Mouse (Mus musculus) neural tube, embryonic 12.5 days (tissue): ENCODE data around the gene Cradd. TPM values are rescaled to one million over a fixed set of nuclear protein-coding genes. Genes with fewer than 3 reads are reported as not detected.

Source experiments
- ATAC-seq: fragments of 200-750 bp; cut with Nextera tagmentation; 2 replicates; pipeline ENCODE4 v1.8.0; 2017; ENCODE audit warnings: low read depth, mild to moderate bottlenecking, moderate TSS enrichment, moderate library complexity; ENCODE audit not compliant: low FRiP score
- H3K27ac ChIP-seq: fragments of 300-500 bp; sonication (generic); 2 replicates; pipeline ENCODE4 v1.5.1; 2016
- H3K27me3 ChIP-seq: fragments of 300-500 bp; sonication (generic); replicated peaks from 2 replicates; pipeline ENCODE4 v1.6.1; 2016; ENCODE audit warnings: mild to moderate bottlenecking
- H3K36me3 ChIP-seq: fragments of 300-500 bp; sonication (generic); 2 replicates; pipeline ENCODE4 v1.6.1; 2016; ENCODE audit warnings: mild to moderate bottlenecking
- H3K4me1 ChIP-seq: fragments of 300-500 bp; sonication (generic); 2 replicates; pipeline ENCODE4 v1.6.1; 2016
- H3K4me2 ChIP-seq: fragments of 300-500 bp; sonication (generic); replicated peaks from 2 replicates; pipeline ENCODE4 v1.6.1; 2016; ENCODE audit warnings: mild to moderate bottlenecking
- H3K4me3 ChIP-seq: fragments of 300-500 bp; sonication (generic); 2 replicates; pipeline ENCODE4 v1.5.1; 2016
- H3K9ac ChIP-seq: fragments of 300-500 bp; sonication (generic); 2 replicates; pipeline ENCODE4 v1.6.1; 2016; ENCODE audit warnings: mild to moderate bottlenecking
- H3K9me3 ChIP-seq: fragments of 300-500 bp; sonication (generic); 2 replicates; pipeline ENCODE4 v1.6.1; 2016; ENCODE audit warnings: mild to moderate bottlenecking
- WGBS: fragments of 180-500 bp; shearing (Covaris S2); methylation state at CpG from one replicate; pipeline ENCODE4 v1.1.7; 2016; 5-methylcytosine and 5-hydroxymethylcytosine counted together
- polyA plus RNA-seq: library from polyadenylated mRNA; unstranded; fragments of >200 nt; fragmentation: Nextera tagmentation; extraction: Ambion mirVana; gene quantifications from 2 replicates; pipeline ENCODE4 v1.2.1, GENCODE M21; 2016

Cradd gene
- polyA plus RNA-seq, 1 experiment from 2014 or later: 14.4 TPM

DNA sequence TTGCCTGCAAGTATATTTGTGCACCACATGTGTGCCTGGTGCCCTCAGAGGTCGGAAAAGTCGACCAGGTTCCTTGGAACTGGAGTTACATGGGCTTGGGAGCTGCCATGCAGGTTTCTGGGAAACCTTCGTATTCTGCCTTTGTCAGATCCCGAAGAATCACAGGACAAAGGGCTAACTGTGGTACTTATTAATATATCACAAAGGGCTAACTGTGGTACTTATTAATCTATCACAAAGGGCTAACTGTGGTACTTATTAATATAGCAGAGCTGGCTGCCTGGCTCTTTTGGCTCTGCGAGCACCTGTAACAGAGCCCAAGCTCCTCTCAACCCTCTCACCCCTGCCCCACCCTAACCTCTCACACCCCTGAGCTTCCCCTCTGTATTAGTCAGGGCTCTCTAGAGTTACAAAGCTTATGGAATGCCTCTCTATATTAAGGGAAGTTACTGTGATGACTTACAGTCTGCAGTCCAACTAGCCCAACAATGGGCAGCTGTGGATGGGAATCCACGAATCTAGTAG, 42.4 kb downstream of the Cradd start:
- no peaks in the 10 kb centered on the region for H3K27me3 ChIP-seq
- H3K4me3 ChIP-seq: no peak overlapping the region
- H3K36me3 ChIP-seq: no peaks in the 10 kb centered on the region
- H3K4me2 ChIP-seq: no peak overlapping the region
- ATAC-seq: no peak
- H3K4me1 ChIP-seq: no peaks in the 10 kb centered on the region
- H3K9ac ChIP-seq: no peak overlapping the region
- WGBS: 84% methylated on average over 6 of the region's 6 CpGs
- no peak overlapping the region for H3K27ac ChIP-seq
- H3K9me3 ChIP-seq: no peaks in the 10 kb centered on the region

DNA sequence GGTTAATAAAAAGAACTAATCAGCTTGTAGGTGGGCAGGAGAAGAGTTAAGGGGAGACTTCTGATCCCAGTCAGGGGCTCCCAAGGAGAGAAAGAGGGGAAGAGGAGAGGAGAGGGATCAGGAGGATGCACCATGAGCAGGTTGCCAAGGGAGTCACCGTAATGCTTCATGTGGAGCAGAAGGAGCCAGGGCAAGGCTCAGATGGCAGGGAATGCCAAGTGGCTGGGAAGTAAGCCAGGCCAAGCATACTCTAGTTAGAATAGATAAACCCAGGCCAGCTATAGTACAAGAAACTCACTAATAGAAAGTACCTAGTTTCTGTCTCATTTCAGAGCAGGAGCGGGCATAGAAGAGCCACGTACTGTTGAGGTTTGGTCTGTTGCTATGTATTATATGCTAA, 43.6 kb downstream of the Cradd start:
- Histone ChIP-seq H3K9me3 (no peaks in the 10 kb centered on the region), H3K4me2 (no peak overlapping the region), H3K27me3 (no peaks in the 10 kb centered on the region), H3K4me1 (no peaks in the 10 kb centered on the region), H3K36me3 (no peaks in the 10 kb centered on the region), H3K4me3 (no peak overlapping the region), H3K27ac (no peak overlapping the region), H3K9ac (no peak overlapping the region)
- no peak for ATAC-seq
- 98% methylated on average over 3 of the region's 3 CpGs for WGBS

DNA sequence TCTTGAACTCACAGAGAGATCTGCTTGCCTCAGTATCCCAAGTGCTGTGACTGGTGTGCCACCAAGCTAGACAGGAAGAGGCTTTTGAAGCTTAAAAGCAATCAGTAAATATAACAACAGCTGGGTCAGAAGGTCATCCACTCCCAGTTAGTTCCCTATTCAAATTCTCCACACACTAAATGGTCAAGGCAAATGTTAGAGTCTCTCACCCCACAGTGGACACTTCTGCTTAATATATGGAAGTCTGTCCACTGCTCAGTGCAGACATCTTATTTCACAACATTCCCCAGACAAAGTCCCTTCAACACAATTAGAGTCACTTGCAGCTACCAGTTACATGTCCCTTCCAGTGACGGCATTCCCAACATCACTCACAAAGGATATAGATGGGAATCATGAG, 44.5 kb downstream of the Cradd start:
- Histone ChIP-seq H3K36me3 (no peaks in the 10 kb centered on the region), H3K9me3 (no peaks in the 10 kb centered on the region), H3K27me3 (no peaks in the 10 kb centered on the region), H3K4me1 (no peaks in the 10 kb centered on the region), H3K9ac (no peak overlapping the region), H3K27ac (no peak overlapping the region), H3K4me2 (no peak overlapping the region), H3K4me3 (no peak overlapping the region)
- ATAC-seq: no peak
- WGBS: 84% methylated on average over 1 of the region's 1 CpGs

DNA sequence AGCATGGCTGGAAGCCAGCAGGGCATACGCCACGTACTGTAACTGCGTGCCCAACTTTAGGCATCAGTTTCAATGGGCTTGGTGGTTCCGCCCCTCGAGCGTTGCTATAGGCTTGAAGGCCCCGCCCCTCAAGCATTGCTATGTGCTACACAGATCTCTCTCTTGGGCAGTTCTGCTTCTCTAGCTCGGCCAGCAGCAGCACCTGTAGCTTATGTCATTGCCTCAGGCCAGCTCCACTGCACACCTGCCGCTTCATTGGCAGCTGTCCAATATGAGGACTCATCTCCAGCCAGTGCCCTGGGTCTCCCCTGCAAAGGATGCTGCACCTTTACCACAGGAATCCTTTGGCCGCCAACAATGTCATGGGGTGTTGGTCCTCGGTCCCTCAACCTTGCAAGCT, 45.8 kb downstream of the Cradd start:
- H3K9me3 ChIP-seq: no peaks in the 10 kb centered on the region
- H3K4me1 ChIP-seq: no peaks in the 10 kb centered on the region
- H3K36me3 ChIP-seq: no peaks in the 10 kb centered on the region
- H3K4me3 ChIP-seq: no peak overlapping the region
- ATAC-seq: no peak
- H3K9ac ChIP-seq: no peak overlapping the region
- H3K4me2 ChIP-seq: no peak overlapping the region
- H3K27ac ChIP-seq: no peak overlapping the region
- WGBS: 88% methylated on average over 11 of the region's 11 CpGs
- H3K27me3 ChIP-seq: no peaks in the 10 kb centered on the region

DNA sequence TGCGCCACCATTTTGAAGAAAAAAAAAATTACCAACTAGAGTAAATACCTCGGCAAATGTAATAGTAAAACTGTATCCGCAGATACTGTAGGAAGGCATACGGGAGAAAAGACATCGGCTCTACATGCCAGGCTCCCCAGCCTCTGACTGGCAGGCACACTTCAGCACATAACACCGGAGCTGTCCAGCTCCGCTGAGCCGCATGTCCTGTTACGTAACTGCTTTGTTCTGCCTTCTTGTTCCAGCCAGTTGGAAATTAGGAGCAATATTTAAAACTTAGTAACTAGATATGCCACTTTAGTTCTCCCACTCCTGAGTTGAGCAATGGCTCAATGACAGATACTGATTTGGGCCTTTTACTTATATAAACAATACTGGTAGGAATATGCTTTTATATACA, 48.4 kb downstream of the Cradd start:
- Histone ChIP-seq H3K4me3 (no peak overlapping the region), H3K4me2 (no peak overlapping the region), H3K9ac (no peak overlapping the region), H3K27me3 (no peaks in the 10 kb centered on the region), H3K36me3 (no peaks in the 10 kb centered on the region), H3K27ac (no peak overlapping the region), H3K4me1 (no peaks in the 10 kb centered on the region), H3K9me3 (peaks cover 4% of the 10 kb centered on the region; the same call in 1 of the 2 replicates)
- ATAC-seq: no peak
- 95% methylated on average over 9 of the region's 9 CpGs for WGBS

DNA sequence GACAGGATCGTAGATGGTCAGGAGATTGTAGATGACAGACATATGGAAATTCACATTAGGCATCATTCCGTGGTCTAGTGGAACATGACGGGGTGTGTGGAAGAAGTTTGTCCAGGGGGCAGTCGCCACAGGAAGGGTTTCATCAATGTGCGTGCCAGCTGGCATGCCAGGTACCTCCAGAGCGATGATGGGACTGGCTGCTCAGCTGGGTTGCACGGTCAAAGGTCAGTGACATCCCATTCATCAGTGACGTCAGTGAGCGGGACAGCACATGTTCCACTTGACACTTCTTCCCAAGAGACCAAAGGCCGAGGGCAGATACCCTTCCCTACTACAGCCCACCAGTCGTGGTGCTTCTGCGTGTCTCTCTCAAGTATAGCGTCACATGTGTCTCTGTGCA, 50.7 kb downstream of the Cradd start:
- Histone ChIP-seq H3K27ac (no peak overlapping the region), H3K9ac (no peak overlapping the region), H3K9me3 (peaks cover 4% of the 10 kb centered on the region; the same call in 1 of the 2 replicates), H3K4me2 (no peak overlapping the region), H3K4me1 (no peaks in the 10 kb centered on the region), H3K4me3 (no peak overlapping the region), H3K27me3 (no peaks in the 10 kb centered on the region), H3K36me3 (no peaks in the 10 kb centered on the region)
- no peak for ATAC-seq
- 78% methylated on average over 13 of the region's 13 CpGs for WGBS

DNA sequence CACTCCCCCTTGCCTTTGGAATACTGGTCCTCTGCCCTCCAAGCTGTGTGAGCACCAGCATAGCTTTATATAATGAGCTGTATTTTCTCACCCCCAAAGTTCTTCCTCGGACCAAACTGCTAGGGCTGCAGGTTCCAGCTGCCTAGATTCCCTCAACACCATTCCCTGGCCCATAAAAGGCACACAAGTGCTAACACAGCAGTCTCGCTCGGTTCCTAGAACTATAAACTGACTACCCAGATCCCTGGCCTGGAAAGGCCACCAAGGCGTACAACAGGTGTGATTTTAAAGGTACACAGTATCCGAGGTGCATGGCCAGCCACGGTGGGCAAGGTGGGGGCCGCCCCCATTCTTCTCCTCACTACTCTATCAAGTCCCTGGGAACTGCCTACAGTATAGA, 54.8 kb downstream of the Cradd start:
- H3K4me2 ChIP-seq: no peak overlapping the region
- H3K9ac ChIP-seq: no peak overlapping the region
- peaks cover 16% of the 10 kb centered on the region for H3K4me1 ChIP-seq
- 81% methylated on average over 7 of the region's 7 CpGs for WGBS
- no peak for ATAC-seq
- peaks cover 4% of the 10 kb centered on the region; the same call in 1 of the 2 replicates for H3K9me3 ChIP-seq
- no peaks in the 10 kb centered on the region for H3K36me3 ChIP-seq
- H3K27me3 ChIP-seq: peaks cover 13% of the 10 kb centered on the region; the same call in 1 of the 2 replicates
- H3K27ac ChIP-seq: no peak overlapping the region
- no peak overlapping the region for H3K4me3 ChIP-seq

DNA sequence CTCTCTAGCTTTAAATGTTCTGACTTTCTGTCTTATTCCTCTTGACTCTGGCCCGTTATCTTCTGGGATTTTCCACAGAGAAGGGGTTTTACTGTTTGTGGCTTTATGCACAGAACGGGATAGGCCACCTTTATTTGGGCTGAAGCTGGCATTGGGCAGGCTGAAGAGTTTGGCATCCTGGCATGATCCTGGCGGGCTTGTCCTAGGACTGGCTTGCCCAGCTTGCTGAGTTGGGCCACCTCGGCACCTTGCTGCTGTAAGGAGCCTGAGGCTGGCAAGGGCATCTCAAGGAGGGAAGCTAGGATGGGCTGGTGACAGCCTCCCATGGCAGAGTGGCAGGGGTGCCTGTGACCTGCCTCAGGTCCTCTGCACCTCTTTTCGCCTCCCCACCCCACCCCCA, 55.6 kb downstream of the Cradd start:
- H3K27me3 ChIP-seq: peaks cover 17% of the 10 kb centered on the region; the same call in 1 of the 2 replicates
- H3K4me1 ChIP-seq: peaks cover 16% of the 10 kb centered on the region
- H3K27ac ChIP-seq: no peak overlapping the region
- 87% methylated on average over 5 of the region's 5 CpGs for WGBS
- no peak for ATAC-seq
- no peak overlapping the region for H3K9ac ChIP-seq
- H3K4me2 ChIP-seq: no peak overlapping the region
- no peak overlapping the region for H3K4me3 ChIP-seq
- peaks cover 4% of the 10 kb centered on the region; the same call in 1 of the 2 replicates for H3K9me3 ChIP-seq
- H3K36me3 ChIP-seq: no peaks in the 10 kb centered on the region

DNA sequence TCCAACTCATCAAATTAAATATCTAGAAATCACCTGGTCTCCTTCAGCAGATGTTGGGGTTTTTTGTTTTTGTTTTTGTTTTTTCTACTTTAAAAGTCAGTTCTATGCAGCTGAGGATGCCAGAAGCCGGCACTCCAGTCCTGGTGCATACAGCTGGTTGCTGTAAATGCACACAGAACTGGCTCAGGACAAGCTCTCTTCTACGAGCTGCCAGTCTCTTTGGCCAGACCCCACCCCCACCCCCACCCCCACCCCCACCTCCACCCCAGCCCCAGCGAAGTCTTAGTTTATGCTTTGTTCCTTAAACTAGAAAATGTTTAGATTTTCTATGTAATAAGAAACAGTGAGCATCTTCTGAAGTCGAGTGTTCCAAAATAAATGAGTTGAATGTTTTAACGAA, 57.0 kb downstream of the Cradd start:
- Histone ChIP-seq H3K4me3 (no peak overlapping the region), H3K9ac (no peak overlapping the region), H3K36me3 (no peaks in the 10 kb centered on the region), H3K9me3 (peaks cover 1% of the 10 kb centered on the region; the same call in 1 of the 2 replicates), H3K27ac (no peak overlapping the region), H3K27me3 (peaks cover 26% of the 10 kb centered on the region; the same call in 1 of the 2 replicates), H3K4me2 (no peak overlapping the region), H3K4me1 (peaks cover 20% of the 10 kb centered on the region)
- 22% methylated on average over 5 of the region's 5 CpGs for WGBS
- no peak for ATAC-seq

DNA sequence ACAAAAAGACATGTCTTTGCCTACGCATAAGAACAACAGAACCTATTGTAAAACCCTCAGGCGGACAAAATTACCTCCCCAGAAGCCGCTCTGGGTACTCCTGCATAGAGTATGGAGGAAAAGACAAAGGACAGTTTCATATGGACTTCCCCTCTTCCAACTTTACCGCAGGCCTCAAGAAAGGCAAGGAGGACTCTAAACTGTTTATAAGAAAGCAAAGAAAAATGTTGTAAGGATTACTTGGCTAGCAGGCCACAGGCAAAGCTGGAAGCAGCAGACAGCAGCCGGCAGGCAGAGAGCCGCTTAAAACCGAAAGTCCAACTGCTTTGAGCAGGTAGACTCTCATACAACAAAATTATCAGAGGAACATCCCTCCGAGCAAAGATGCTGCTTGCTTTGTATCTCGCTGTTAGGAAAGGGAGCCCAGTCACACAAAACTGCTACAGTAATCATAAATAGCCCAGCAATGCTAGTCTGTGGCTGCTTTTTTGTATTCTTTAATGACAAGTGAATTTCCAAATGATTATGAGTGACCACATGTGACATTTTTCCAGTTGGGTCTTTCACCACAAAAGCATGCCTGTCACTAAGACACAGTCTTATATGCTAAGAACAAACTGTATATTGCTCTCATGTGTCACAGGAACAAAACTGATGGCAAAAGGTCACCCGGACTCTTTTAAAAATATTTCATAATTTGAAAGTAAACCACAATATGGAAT, 57.7 kb downstream of the Cradd start:
- Histone ChIP-seq H3K4me2 (peak overlapping the region; percentile 71), H3K36me3 (no peaks in the 10 kb centered on the region), H3K4me3 (no peak overlapping the region), H3K27ac (no peak overlapping the region), H3K27me3 (peaks cover 26% of the 10 kb centered on the region; the same call in 1 of the 2 replicates), H3K9me3 (no peaks in the 10 kb centered on the region), H3K9ac (no peak overlapping the region), H3K4me1 (peaks cover 20% of the 10 kb centered on the region)
- 32% methylated on average over 10 of the region's 10 CpGs for WGBS
- no peak for ATAC-seq

DNA sequence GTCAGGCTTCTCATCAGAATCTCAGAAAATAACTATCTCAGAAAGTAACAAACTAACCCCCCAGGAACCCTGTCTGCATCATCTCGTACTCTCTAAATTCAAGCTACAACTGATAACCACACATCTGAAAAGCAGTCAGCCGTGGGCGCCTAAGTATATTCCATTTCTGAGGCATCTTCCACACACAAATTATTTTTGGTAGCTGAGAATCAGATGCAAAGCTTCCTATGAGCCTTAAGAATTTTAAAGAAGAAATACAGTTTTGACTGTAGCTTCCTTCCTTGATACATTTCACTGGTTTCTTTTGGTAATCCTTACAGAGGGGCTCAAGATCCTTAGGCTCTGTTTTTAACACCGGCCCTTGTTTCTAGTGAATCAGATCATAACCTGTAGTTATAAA, 58.4 kb downstream of the Cradd start:
- peak overlapping the region; percentile 71 for H3K4me2 ChIP-seq
- no peak overlapping the region for H3K4me3 ChIP-seq
- peaks cover 26% of the 10 kb centered on the region; the same call in 1 of the 2 replicates for H3K27me3 ChIP-seq
- H3K4me1 ChIP-seq: peaks cover 20% of the 10 kb centered on the region
- H3K9me3 ChIP-seq: no peaks in the 10 kb centered on the region
- no peak overlapping the region for H3K9ac ChIP-seq
- H3K36me3 ChIP-seq: no peaks in the 10 kb centered on the region
- H3K27ac ChIP-seq: no peak overlapping the region
- 53% methylated on average over 4 of the region's 4 CpGs for WGBS
- ATAC-seq: no peak

DNA sequence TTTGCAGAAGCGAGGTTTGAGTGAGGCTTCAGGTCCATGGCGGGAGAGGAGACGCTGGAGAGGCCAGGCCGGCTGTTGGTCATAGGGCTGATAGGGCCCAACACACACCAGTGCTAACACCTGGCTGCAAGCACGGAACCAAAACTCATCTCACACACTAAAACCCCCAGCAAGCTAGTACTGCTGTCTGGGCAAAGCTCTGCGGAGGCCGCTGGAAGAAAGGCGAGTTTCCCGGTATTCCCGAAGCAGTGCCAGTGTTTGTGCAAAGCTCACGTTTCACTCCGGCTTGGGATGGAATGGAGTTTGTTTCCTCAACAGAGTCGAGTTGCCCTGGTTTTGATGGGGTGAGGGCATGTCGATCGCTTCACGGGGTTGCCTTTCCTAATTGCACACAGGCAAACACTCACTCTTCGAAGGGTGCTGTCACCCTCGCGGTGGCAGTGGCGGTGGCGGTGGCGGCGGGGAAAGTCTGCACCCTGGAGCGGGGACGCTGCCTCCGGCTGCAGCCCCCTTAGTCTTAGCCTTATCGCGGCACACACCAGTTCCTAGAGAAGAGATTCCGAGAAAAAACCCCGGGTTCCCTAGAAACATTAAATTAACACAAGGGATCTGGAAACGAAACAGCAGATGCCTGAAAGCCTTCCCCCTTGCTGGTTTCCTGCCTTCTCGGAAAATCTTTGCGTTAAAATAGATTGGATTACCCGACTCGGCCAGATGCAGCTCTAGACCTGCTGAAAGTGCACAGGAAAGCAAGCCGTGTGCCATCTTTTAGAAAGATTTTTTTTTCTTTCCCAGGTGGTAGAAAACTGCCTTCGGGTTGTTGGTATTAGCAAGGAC, 59.2 kb downstream of the Cradd start:
- peak; percentile 46; the same call in 1 of the 2 replicates for ATAC-seq

More for the DNA sequence above, 59.2 kb downstream of the Cradd start:
- Histone ChIP-seq H3K27ac (no peak overlapping the region), H3K9me3 (no peaks in the 10 kb centered on the region), H3K4me2 (peak overlapping the region; percentile 71), H3K4me1 (peaks cover 20% of the 10 kb centered on the region), H3K27me3 (peaks cover 26% of the 10 kb centered on the region; the same call in 1 of the 2 replicates), H3K36me3 (no peaks in the 10 kb centered on the region), H3K9ac (peak overlapping the region; percentile 51), H3K4me3 (peak overlapping the region; percentile 33)
- 4% methylated on average over 37 of the region's 37 CpGs for WGBS
